8 mouse cellular contexts compared by ENCODE assay signal in the genomic region with DNA sequence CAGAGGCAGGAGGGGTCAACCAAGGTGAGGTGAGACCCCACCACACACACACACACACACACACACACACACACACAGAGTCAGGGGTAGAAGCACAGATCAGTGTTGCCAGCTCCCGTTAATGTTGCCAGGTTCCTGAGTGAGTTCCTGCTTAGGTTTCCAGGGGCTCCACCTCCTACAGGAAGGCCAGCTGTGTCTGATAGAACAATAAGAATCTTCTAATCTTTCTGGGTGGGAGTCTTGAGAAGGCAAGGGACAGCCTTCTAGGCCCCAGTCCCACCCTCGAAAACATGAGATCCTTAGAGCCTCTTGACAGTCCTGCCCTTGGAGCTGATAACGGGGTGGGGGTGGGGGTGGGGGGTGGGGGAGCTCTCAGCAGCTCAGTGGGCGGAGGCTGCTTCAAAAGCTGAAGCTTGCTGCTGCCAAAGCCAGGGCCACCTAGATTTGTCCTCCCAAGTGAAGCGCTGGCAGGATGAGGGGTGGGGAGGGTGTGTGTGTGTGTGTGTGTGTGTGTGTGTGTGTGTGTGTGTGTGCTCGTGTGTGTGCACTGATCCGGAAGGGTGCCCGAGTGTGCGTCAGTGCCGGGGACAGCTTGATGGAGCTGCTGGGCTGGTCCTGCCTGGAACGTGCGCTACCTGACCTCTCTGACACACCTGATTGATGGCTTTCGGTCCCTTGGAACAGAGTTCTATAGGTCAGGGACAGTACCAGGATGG. TPM values are rescaled to one million over a fixed set of nuclear protein-coding genes. Genes with fewer than 3 reads are reported as not detected.
DNase-seq lines count a peak whose midpoint lies in the region; ATAC-seq lines count a peak whose summit lies in the region.

No protein-coding gene starts in this region.

- peaks cover 3% of the 10 kb centered on the region; the same call in 1 of the 2 replicates for H3K4me1 ChIP-seq in forebrain, embryonic 14.5 days (ENCODE audit: control insufficient read depth, insufficient read depth, low read length)
- peaks cover 40% of the 10 kb centered on the region for H3K4me1 ChIP-seq in hindbrain, embryonic 13.5 days (replicated peaks)
- peaks cover 62% of the 10 kb centered on the region for H3K4me1 ChIP-seq in liver, embryonic 11.5 days (replicated peaks; ENCODE audit: control insufficient read depth, insufficient read depth, low read length)
- peaks cover 31% of the 10 kb centered on the region for H3K4me1 ChIP-seq in stomach, embryonic 15.5 days

- no peaks in the 10 kb centered on the region for H3K9me3 ChIP-seq in forebrain, embryonic 14.5 days (replicated peaks; ENCODE audit: control insufficient read depth, low read length)
- no peaks in the 10 kb centered on the region for H3K9me3 ChIP-seq in hindbrain, embryonic 13.5 days
- no peaks in the 10 kb centered on the region for H3K9me3 ChIP-seq in liver, embryonic 11.5 days (ENCODE audit: control insufficient read depth, low read length)
- no peaks in the 10 kb centered on the region for H3K9me3 ChIP-seq in stomach, embryonic 15.5 days

- no peaks in the 10 kb centered on the region for H3K27me3 ChIP-seq in forebrain, embryonic 14.5 days (replicated peaks; ENCODE audit: control insufficient read depth, insufficient read depth, low read length)
- H3K27me3 ChIP-seq in hindbrain, embryonic 13.5 days, result 0 out of 2 replicates have a peak, but pooled peaks cover 3% of the 10 kb centered on the region
- H3K27me3 ChIP-seq in liver, embryonic 11.5 days (replicated peaks; ENCODE audit: control insufficient read depth, insufficient read depth, low read length), result no peaks in the 10 kb centered on the region; the same call in 1 of the 2 replicates
- H3K27me3 ChIP-seq in stomach, embryonic 15.5 days (replicated peaks), result no peaks in the 10 kb centered on the region

- 49% methylated on average over 13 of the region's 13 CpGs for WGBS in forebrain, embryonic 14.5 days
- 37% methylated on average over 13 of the region's 13 CpGs for whole genome bisulfite sequencing in hindbrain, embryonic 13.5 days
- 21% methylated on average over 13 of the region's 13 CpGs for WGBS in liver, embryonic 11.5 days
- WGBS in stomach, embryonic 15.5 days, result 20% methylated on average over 13 of the region's 13 CpGs

- ATAC-seq in forebrain, embryonic 14.5 days, result no peak
- ATAC-seq in hindbrain, embryonic 13.5 days (ENCODE audit: low FRiP score), result no peak
- peak; percentile 63 for ATAC-seq in liver, embryonic 11.5 days (replicated peaks; ENCODE audit: low FRiP score)
- ATAC-seq in stomach, embryonic 15.5 days (ENCODE audit: insufficient read depth, low FRiP score, low read depth), result peak; percentile 41; the same call in 1 of the 2 replicates
- ATAC-seq in monocyte, adult 5-6 weeks (replicated peaks; ENCODE audit: insufficient number of reproducible peaks, low FRiP score, low TSS enrichment, poor library complexity, severe bottlenecking), result no peak

- peak; percentile 22 for DNase-seq in gastrocnemius, postnatal 10 days
- DNase-seq in gastrocnemius, postnatal 4 days (ENCODE audit: low spot score in 2 of 2), result no peak
- DNase-seq in forebrain, embryonic 14.5 days (ENCODE audit: low spot score), result peak; percentile 27
- no peak for DNase-seq in liver, embryonic 11.5 days (ENCODE audit: low spot score)
- no peak for DNase-seq in urinary bladder, postnatal 4 days (ENCODE audit: low spot score in 2 of 2)

- peak overlapping the region; percentile 41; the same call in 1 of the 2 replicates for H3K9ac ChIP-seq in forebrain, embryonic 14.5 days (ENCODE audit: low read length)
- no peak overlapping the region for H3K9ac ChIP-seq in hindbrain, embryonic 13.5 days
- H3K9ac ChIP-seq in liver, embryonic 11.5 days (ENCODE audit: low read depth, low read length), result 0 out of 2 replicates have a peak overlapping the region, but pooled peaks have one; percentile 11
- H3K9ac ChIP-seq in stomach, embryonic 15.5 days, result no peak overlapping the region

- H3K36me3 ChIP-seq in forebrain, embryonic 14.5 days (ENCODE audit: control insufficient read depth, insufficient read depth, low read length), result no peaks in the 10 kb centered on the region
- H3K36me3 ChIP-seq in hindbrain, embryonic 13.5 days, result no peaks in the 10 kb centered on the region
- H3K36me3 ChIP-seq in liver, embryonic 11.5 days (ENCODE audit: control insufficient read depth, insufficient read depth, low read length), result no peaks in the 10 kb centered on the region
- H3K36me3 ChIP-seq in stomach, embryonic 15.5 days, result no peaks in the 10 kb centered on the region

- H3K27ac ChIP-seq in forebrain, embryonic 14.5 days (ENCODE audit: low read depth, low read length), result peak overlapping the region; percentile 16; the same call in 1 of the 2 replicates
- H3K27ac ChIP-seq in hindbrain, embryonic 13.5 days, result peak overlapping the region; percentile 31
- H3K27ac ChIP-seq in liver, embryonic 11.5 days (ENCODE audit: low read depth, low read length), result peak overlapping the region; percentile 61
- peak overlapping the region; percentile 44; the same call in 1 of the 2 replicates for H3K27ac ChIP-seq in stomach, embryonic 15.5 days

- peak overlapping the region; percentile 62; the same call in 1 of the 2 replicates for H3K4me3 ChIP-seq in forebrain, embryonic 14.5 days (ENCODE audit: low read depth, low read length)
- H3K4me3 ChIP-seq in hindbrain, embryonic 13.5 days, result no peak overlapping the region
- H3K4me3 ChIP-seq in liver, embryonic 11.5 days (ENCODE audit: low read depth, low read length), result 0 out of 2 replicates have a peak overlapping the region, but pooled peaks have one; percentile 8
- H3K4me3 ChIP-seq in stomach, embryonic 15.5 days (replicated peaks), result no peak overlapping the region

- H3K4me2 ChIP-seq in forebrain, embryonic 14.5 days (ENCODE audit: low read length), result peak overlapping the region; percentile 83
- H3K4me2 ChIP-seq in hindbrain, embryonic 13.5 days, result peak overlapping the region; percentile 86
- peak overlapping the region; percentile 93 for H3K4me2 ChIP-seq in liver, embryonic 11.5 days
- peak overlapping the region; percentile 38 for H3K4me2 ChIP-seq in stomach, embryonic 15.5 days

RNA-seq across cellular contexts. Expression of a gene that starts 3.4 kb away (rescaled TPM):
- 10 to 100 TPM in 1 of 2 experiments, 1 to 10 TPM in 1; 7.1 to 10.7 TPM for total RNA-seq in gastrocnemius, postnatal 10 days (2021)
- 10 to 100 TPM in 1 of 2 experiments, 1 to 10 TPM in 1; 7.1 to 10.0 TPM for total RNA-seq in gastrocnemius, postnatal 4 days (2021)
- polyA plus RNA-seq in forebrain, embryonic 14.5 days (2014; fragmentation: Nextera tagmentation; extraction: Ambion mirVana), result 40.5 and 42.7 TPM in 2 replicates
- polyA plus RNA-seq in hindbrain, embryonic 13.5 days (2015; fragmentation: Nextera tagmentation; extraction: Ambion mirVana), result 8.0 and 10.7 TPM in 2 replicates
- 3.6 and 3.9 TPM in 2 replicates for polyA plus RNA-seq in liver, embryonic 11.5 days (2014; fragmentation: Nextera tagmentation; extraction: Ambion mirVana)
- polyA plus RNA-seq in stomach, embryonic 15.5 days (2015; fragmentation: Nextera tagmentation; extraction: Ambion mirVana), result 7.6 and 7.7 TPM in 2 replicates
- total RNA-seq in monocyte, adult 5-6 weeks (2017), result 19.6 to 120 TPM (median 27.2 TPM) in 3 replicates

RNA-seq across cellular contexts. Expression of a gene that starts 41.7 kb away (rescaled TPM):
- total RNA-seq in gastrocnemius, postnatal 10 days (2021), result 10 to 100 TPM; 18.0 to 20.9 TPM
- 10 to 100 TPM; 15.4 to 18.4 TPM for total RNA-seq in gastrocnemius, postnatal 4 days (2021)
- 32.7 and 38.5 TPM in 2 replicates for polyA plus RNA-seq in forebrain, embryonic 14.5 days (2014; fragmentation: Nextera tagmentation; extraction: Ambion mirVana)
- polyA plus RNA-seq in hindbrain, embryonic 13.5 days (2015; fragmentation: Nextera tagmentation; extraction: Ambion mirVana), result 15.5 and 18.9 TPM in 2 replicates
- 13.8 and 15.3 TPM in 2 replicates for polyA plus RNA-seq in liver, embryonic 11.5 days (2014; fragmentation: Nextera tagmentation; extraction: Ambion mirVana)
- 37.6 and 39.6 TPM in 2 replicates for polyA plus RNA-seq in stomach, embryonic 15.5 days (2015; fragmentation: Nextera tagmentation; extraction: Ambion mirVana)
- 9.4 to 22.4 TPM (median 18.2 TPM) in 3 replicates for total RNA-seq in monocyte, adult 5-6 weeks (2017)

Comparison
In these comparisons a context has a peak if more than half of its experiments do, and no peak if none do; other contexts are left out.
1. DNase-seq: peak in gastrocnemius, postnatal 10 days (single experiment) and forebrain, embryonic 14.5 days (single experiment); none in gastrocnemius, postnatal 4 days (0 of 2), liver, embryonic 11.5 days (single experiment) and urinary bladder, postnatal 4 days (0 of 2).
2. ATAC-seq: peak in liver, embryonic 11.5 days (single experiment) and stomach, embryonic 15.5 days (single experiment); none in forebrain, embryonic 14.5 days (single experiment), hindbrain, embryonic 13.5 days (single experiment) and monocyte, adult 5-6 weeks (single experiment).
3. H3K4me2 ChIP-seq: peak in every context shown above with its lines; median percentile 93 in liver, embryonic 11.5 days; 86 in hindbrain, embryonic 13.5 days; 83 in forebrain, embryonic 14.5 days; 38 in stomach, embryonic 15.5 days.
4. H3K4me3 ChIP-seq: peak in forebrain, embryonic 14.5 days (single experiment) and liver, embryonic 11.5 days (single experiment); none in hindbrain, embryonic 13.5 days (single experiment) and stomach, embryonic 15.5 days (single experiment).
5. H3K9ac ChIP-seq: peak in forebrain, embryonic 14.5 days (single experiment) and liver, embryonic 11.5 days (single experiment); none in hindbrain, embryonic 13.5 days (single experiment) and stomach, embryonic 15.5 days (single experiment).
6. Peak in every context shown above with its lines, with median percentiles within 50 percentile points of each other: H3K27ac ChIP-seq.